Mouse (Mus musculus): ENCODE measurements around the gene Abce1. TPM values are rescaled to one million over a fixed set of nuclear protein-coding genes. Genes with fewer than 3 reads are reported as not detected.

Gene Abce1
- 31.4 and 32.6 TPM in 2 replicates for polyA plus RNA-seq (2015; fragmentation: Nextera tagmentation; extraction: Ambion mirVana)

GRCm38 (mm10) chr8:79711064-79711961 lies at the start of gene Abce1, which contains the start of gene Anapc10:
Abce1 (minus strand) TSS chr8:79711740.
Anapc10 (plus strand) TSS chr8:79711820.

GRCm38 (mm10) chr8:79639586-79640451 lies 71.7 kb downstream of the Abce1 start, which contains the start of gene Otud4:
Otud4 (plus strand) TSS chr8:79639618.

Other genes with a start within 250 kb of the Abce1 start
- gene Otud4, start 72.1 kb downstream of the Abce1 start, polyA plus RNA-seq (2015; fragmentation: Nextera tagmentation; extraction: Ambion mirVana), result 9.1 and 11.4 TPM in 2 replicates
- gene Anapc10, start 80 bp upstream of the Abce1 start, polyA plus RNA-seq (2015; fragmentation: Nextera tagmentation; extraction: Ambion mirVana), result 19.7 and 21.7 TPM in 2 replicates